Comparison of ENCODE assay signal across 11 mouse cellular contexts in the genomic region with DNA sequence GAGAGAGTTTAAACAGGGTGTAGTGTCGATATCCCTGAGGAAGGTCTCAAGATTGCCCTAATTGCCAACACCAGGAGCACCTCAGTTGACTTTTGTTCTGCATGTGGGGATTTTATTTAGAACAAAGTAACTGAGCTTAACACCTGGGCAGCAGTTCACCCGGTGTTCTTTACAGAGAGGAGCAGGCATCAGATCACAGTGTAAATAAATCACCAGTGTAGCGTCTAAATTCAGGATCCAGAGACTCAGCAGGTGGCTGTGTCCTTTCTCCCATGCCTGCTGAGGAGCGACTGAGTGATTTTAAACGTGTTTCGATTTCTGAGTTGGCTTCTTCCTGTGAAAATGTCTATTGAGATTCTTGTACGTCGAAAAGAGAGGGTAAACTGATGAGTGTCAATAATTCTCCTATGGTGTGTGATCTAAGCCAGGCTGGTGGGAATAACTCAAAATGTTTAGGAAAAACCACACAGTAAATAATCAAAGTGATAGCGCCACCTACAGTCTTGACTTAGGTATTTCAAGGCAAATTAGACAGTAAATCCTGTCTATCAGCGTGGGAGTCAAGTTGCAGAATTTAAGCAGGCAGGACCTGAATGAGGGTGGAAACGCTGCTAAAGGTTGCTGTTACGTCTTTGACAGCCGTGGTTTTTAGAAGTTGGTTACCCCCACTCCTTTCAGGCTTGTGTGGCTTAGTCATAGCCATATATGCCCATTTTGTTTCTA. TPM values are rescaled to one million over a fixed set of nuclear protein-coding genes. Genes with fewer than 3 reads are reported as not detected.
DNase-seq lines count a peak whose midpoint lies in the region; ATAC-seq and TF ChIP-seq lines count a peak whose summit lies in the region.
"Had no signal": no experiment of that assay in that cellular context is flagged by ENCODE, and none has a peak within 500 bp of the region (broad histone marks: within the 10 kb centered on the region; RNA-seq: fewer than 3 reads in every experiment).

No protein-coding gene starts in this region.

- peaks cover 8% of the 10 kb centered on the region; the same call in 1 of the 2 replicates for H3K4me1 ChIP-seq in kidney, postnatal 0 days (replicated peaks; ENCODE audit: insufficient read depth, low read length)
- peaks cover 8% of the 10 kb centered on the region for H3K4me1 ChIP-seq in forebrain, embryonic 16.5 days (replicated peaks; ENCODE audit: control insufficient read depth, insufficient read depth, low read length)

- DNase-seq in adrenal gland, adult 2 months: peak; percentile 11
- no peak for DNase-seq in adrenal gland, postnatal 4 days (ENCODE audit: low spot score in 2 of 2)
- peak; percentile 15 to 26 for DNase-seq in left cerebral cortex, postnatal 25 days (ENCODE audit: low spot score in 2 of 2)
- no peak for DNase-seq in left cerebral cortex, postnatal 4 days
- DNase-seq in embryo, embryonic 10 days (ENCODE audit: low spot score): peak; percentile 56
- DNase-seq in kidney, postnatal 0 days (ENCODE audit: low spot score): peak; percentile 78
- DNase-seq in urinary bladder, postnatal 10 days (ENCODE audit: low spot score): no peak

- no peak overlapping the region for H3K4me3 ChIP-seq in kidney, postnatal 0 days (replicated peaks; ENCODE audit: low read depth, low read length)
- no peak overlapping the region for H3K4me3 ChIP-seq in forebrain, embryonic 16.5 days (replicated peaks; ENCODE audit: low read length)
- H3K4me3 ChIP-seq: erythroblast, embryonic 14.5 days had no signal

- H3K9ac ChIP-seq in kidney, postnatal 0 days (ENCODE audit: low read depth, low read length): no peak overlapping the region
- no peak overlapping the region for H3K9ac ChIP-seq in forebrain, embryonic 16.5 days (replicated peaks; ENCODE audit: low read depth, low read length)

- no peaks in the 10 kb centered on the region for H3K36me3 ChIP-seq in kidney, postnatal 0 days (ENCODE audit: insufficient read depth, low read length)
- H3K36me3 ChIP-seq in forebrain, embryonic 16.5 days (ENCODE audit: control insufficient read depth, insufficient read depth): no peaks in the 10 kb centered on the region

- no peak for ATAC-seq in kidney, postnatal 0 days (replicated peaks; ENCODE audit: low FRiP score, low read depth)
- no peak for ATAC-seq in forebrain, embryonic 16.5 days

- 17% methylated on average over 13 of the region's 13 CpGs for WGBS in kidney, postnatal 0 days
- WGBS in forebrain, embryonic 16.5 days: 29% methylated on average over 13 of the region's 13 CpGs

- TF ChIP-seq CTCF in kidney, postnatal 0 days (IDR thresholded peaks at IDR 0.05; ENCODE audit: low read depth): peak; percentile 83

- peak overlapping the region; percentile 1; the same call in 1 of the 2 replicates for H3K4me2 ChIP-seq in kidney, postnatal 0 days (ENCODE audit: low read length)
- H3K4me2 ChIP-seq in forebrain, embryonic 16.5 days (ENCODE audit: low read length): no peak overlapping the region

- H3K27me3 ChIP-seq in kidney, postnatal 0 days (ENCODE audit: insufficient read depth, low read length): no peaks in the 10 kb centered on the region
- H3K27me3 ChIP-seq in forebrain, embryonic 16.5 days (replicated peaks; ENCODE audit: control insufficient read depth, insufficient read depth, low read length): no peaks in the 10 kb centered on the region

- no peak overlapping the region for H3K27ac ChIP-seq in kidney, postnatal 0 days
- H3K27ac ChIP-seq in forebrain, embryonic 16.5 days (ENCODE audit: low read length): no peak overlapping the region

- H3K9me3 ChIP-seq in kidney, postnatal 0 days (replicated peaks; ENCODE audit: low read length): no peaks in the 10 kb centered on the region
- H3K9me3 ChIP-seq in forebrain, embryonic 16.5 days (ENCODE audit: control insufficient read depth, low read length): no peaks in the 10 kb centered on the region

- intact Hi-C loops in left cerebral cortex, postnatal 25 days (cut with DNase I): loop anchor here (2.0 kb wide), 1 partner anchor 84 kb away; no protein-coding TSS in a partner anchor
- intact Hi-C loops in left cerebral cortex, postnatal 4 days (cut with DNase I): no loop called here

RNA-seq across cellular contexts. Expression of a gene that starts 24.8 kb away (rescaled TPM):
- 1 to 10 TPM; 3.3 to 6.7 TPM for total RNA-seq in adrenal gland, adult 2 months (2021)
- 1.5 TPM in 2 replicates for polyA plus RNA-seq in adrenal gland, adult 2 months (2012; rRNA removed)
- total RNA-seq in adrenal gland, postnatal 4 days (2021): 10 to 100 TPM in 1 of 2 experiments, 1 to 10 TPM in 1; 9.2 to 11.1 TPM
- total RNA-seq in left cerebral cortex, postnatal 25 days (2021): under 1 TPM; 0.66 to 0.85 TPM
- 1 to 10 TPM; 1.3 to 2.1 TPM for total RNA-seq in left cerebral cortex, postnatal 4 days (2021)
- 10.3 and 10.6 TPM in 2 replicates for polyA plus RNA-seq in kidney, postnatal 0 days (2015; fragmentation: Nextera tagmentation; extraction: Ambion mirVana)
- 0.80 and 0.84 TPM in 2 replicates for polyA plus RNA-seq in forebrain, embryonic 16.5 days (2015; fragmentation: Nextera tagmentation; extraction: Ambion mirVana)
- polyA plus RNA-seq: erythroblast, embryonic 14.5 days had no signal

RNA-seq across cellular contexts. Expression of a gene that starts 30.4 kb away (rescaled TPM):
- total RNA-seq in adrenal gland, adult 2 months (2021): under 1 TPM; 0.07 to 0.26 TPM
- polyA plus RNA-seq in adrenal gland, adult 2 months (2012; rRNA removed): not detected in 2 replicates
- total RNA-seq in adrenal gland, postnatal 4 days (2021): under 1 TPM; 0.36 to 0.65 TPM
- total RNA-seq in left cerebral cortex, postnatal 25 days (2021): not detected
- total RNA-seq in left cerebral cortex, postnatal 4 days (2021): not detected
- polyA plus RNA-seq in kidney, postnatal 0 days (2015; fragmentation: Nextera tagmentation; extraction: Ambion mirVana): not detected in 2 replicates
- not detected in 2 replicates for polyA plus RNA-seq in forebrain, embryonic 16.5 days (2015; fragmentation: Nextera tagmentation; extraction: Ambion mirVana)
- polyA plus RNA-seq: erythroblast, embryonic 14.5 days; stomach, embryonic 14.5 days had no signal

RNA-seq across cellular contexts. Expression of a gene that starts 35.8 kb away (rescaled TPM):
- total RNA-seq in adrenal gland, adult 2 months (2021): not detected
- not detected in 2 replicates for polyA plus RNA-seq in adrenal gland, adult 2 months (2012; rRNA removed)
- 10 to 100 TPM in 1 of 2 experiments, under 1 TPM in 1; 0.96 to 31.1 TPM for total RNA-seq in adrenal gland, postnatal 4 days (2021)
- total RNA-seq in left cerebral cortex, postnatal 25 days (2021): not detected
- total RNA-seq in left cerebral cortex, postnatal 4 days (2021): not detected
- 96.6 and 98.5 TPM in 2 replicates for polyA plus RNA-seq in kidney, postnatal 0 days (2015; fragmentation: Nextera tagmentation; extraction: Ambion mirVana)
- polyA plus RNA-seq in forebrain, embryonic 16.5 days (2015; fragmentation: Nextera tagmentation; extraction: Ambion mirVana): 0.09 TPM in 1 of 2 replicates, not detected in the other
- polyA plus RNA-seq: erythroblast, embryonic 14.5 days; liver, embryonic 16.5 days; stomach, embryonic 14.5 days had no signal

RNA-seq across cellular contexts. Expression of a gene that starts 56.4 kb away (rescaled TPM):
- total RNA-seq in adrenal gland, adult 2 months (2021): 100 to 1,000 TPM; 258 to 360 TPM
- 86.4 and 101 TPM in 2 replicates for polyA plus RNA-seq in adrenal gland, adult 2 months (2012; rRNA removed)
- 100 to 1,000 TPM; 135 to 141 TPM for total RNA-seq in adrenal gland, postnatal 4 days (2021)
- 100 to 1,000 TPM; 690 to 697 TPM for total RNA-seq in left cerebral cortex, postnatal 25 days (2021)
- total RNA-seq in left cerebral cortex, postnatal 4 days (2021): 100 to 1,000 TPM; 206 to 217 TPM
- polyA plus RNA-seq in kidney, postnatal 0 days (2015; fragmentation: Nextera tagmentation; extraction: Ambion mirVana): 126 and 139 TPM in 2 replicates
- polyA plus RNA-seq in forebrain, embryonic 16.5 days (2015; fragmentation: Nextera tagmentation; extraction: Ambion mirVana): 203 and 217 TPM in 2 replicates

Comparison
In these comparisons a context has a peak if more than half of its experiments do, and no peak if none do; other contexts are left out.
1. DNase-seq: peak in adrenal gland, adult 2 months (single experiment), left cerebral cortex, postnatal 25 days (2 of 2), embryo, embryonic 10 days (single experiment) and kidney, postnatal 0 days (single experiment); none in adrenal gland, postnatal 4 days (0 of 2), left cerebral cortex, postnatal 4 days (single experiment) and urinary bladder, postnatal 10 days (single experiment).